Mouse (Mus musculus): ENCODE measurements around the gene Wdr1.
A peak's percentile ranks its signal among the peaks of the same experiment; 100 is the strongest.

GRCm38 (mm10) chr5:38479908-38480725, 82.9 kb downstream of the Wdr1 start:
- TF ChIP-seq CTCF (IDR thresholded peaks at IDR 0.05; ENCODE audit: borderline replicate concordance, insufficient read depth, low read depth, low read length), result 0 out of 2 replicates have a peak, but pooled peaks have one; percentile 8
- TF ChIP-seq POLR2A (IDR thresholded peaks at IDR 0.05; ENCODE audit: borderline replicate concordance, insufficient read depth, low read length), result 0 out of 2 replicates have a peak, but pooled peaks have one; percentile 8

Data from cerebellum, adult 2 months (tissue).